Mouse (Mus musculus) limb, embryonic 11.5 days (tissue): ENCODE results near the gene Mtmr11. TPM values are rescaled to one million over a fixed set of nuclear protein-coding genes. Genes with fewer than 3 reads are reported as not detected.
A peak's percentile ranks its signal among the peaks of the same experiment; 100 is the strongest.

Experiments used
- ATAC-seq: fragments of 200-750 bp; cut with Nextera tagmentation; 2 replicates; pipeline ENCODE4 v1.8.0; 2017; ENCODE audit warnings: low read depth; ENCODE audit not compliant: insufficient number of reproducible peaks, low FRiP score, low TSS enrichment
- DNase-seq: peaks from one replicate; pipeline ENCODE4 v3.0.0-alpha.2; 2015; ENCODE audit warnings: low spot score
- H3K27ac ChIP-seq: fragments of 300-500 bp; sonication (generic); replicated peaks from 2 replicates; pipeline ENCODE4 v1.5.1; 2014; ENCODE audit warnings: low read depth, mild to moderate bottlenecking, low read length
- H3K27me3 ChIP-seq: fragments of 300-500 bp; sonication (generic); 2 replicates; pipeline ENCODE4 v1.6.1; 2014; ENCODE audit warnings: mild to moderate bottlenecking, low read length, mixed read lengths; ENCODE audit not compliant: control insufficient read depth, insufficient read depth
- H3K36me3 ChIP-seq: fragments of 300-500 bp; sonication (generic); 2 replicates; pipeline ENCODE4 v1.6.1; 2014; ENCODE audit warnings: mild to moderate bottlenecking, low read length, moderate library complexity, mixed read lengths; ENCODE audit not compliant: control insufficient read depth, insufficient read depth
- H3K4me1 ChIP-seq: fragments of 300-500 bp; sonication (generic); 2 replicates; pipeline ENCODE4 v1.6.1; 2014; ENCODE audit warnings: low read length, mixed read lengths; ENCODE audit not compliant: control insufficient read depth, insufficient read depth
- H3K4me2 ChIP-seq: fragments of 300-500 bp; sonication (generic); 2 replicates; pipeline ENCODE4 v1.6.1; 2014; ENCODE audit warnings: low read depth, mild to moderate bottlenecking, moderate library complexity; ENCODE audit not compliant: severe bottlenecking
- H3K4me3 ChIP-seq: fragments of 300-500 bp; sonication (generic); 2 replicates; pipeline ENCODE4 v1.5.1; 2014; ENCODE audit warnings: low read depth, low read length
- H3K9ac ChIP-seq: fragments of 300-500 bp; sonication (generic); 2 replicates; pipeline ENCODE4 v1.6.1; 2014; ENCODE audit warnings: mild to moderate bottlenecking, low read length
- H3K9me3 ChIP-seq: fragments of 300-500 bp; sonication (generic); 2 replicates; pipeline ENCODE4 v1.6.1; 2016; ENCODE audit warnings: low read length; ENCODE audit not compliant: control insufficient read depth
- WGBS: fragments of 180-500 bp; shearing (Covaris S2); extraction: QIAGEN DNeasy Blood & Tissue Kit; methylation state at CpG from one replicate; pipeline ENCODE4 v1.1.7; 2014; 5-methylcytosine and 5-hydroxymethylcytosine counted together
- polyA plus RNA-seq: library from polyadenylated mRNA; unstranded; fragments of >200 nt; fragmentation: Nextera tagmentation; extraction: Ambion mirVana; gene quantifications from 2 replicates; pipeline ENCODE4 v1.2.1, GENCODE M21; 2014

Gene Mtmr11
- polyA plus RNA-seq: 22.7 and 24.9 TPM in 2 replicates

- Histone ChIP-seq H3K4me2 (peak within 1 kb of the TSS; percentile 73), H3K36me3 (0 out of 2 replicates have a peak, but pooled peaks cover 2% of the 10 kb centered on the region), H3K27ac (peak within 1 kb of the TSS; percentile 72), H3K4me1 (peaks cover 12% of the 10 kb centered on the region; the same call in 1 of the 2 replicates), H3K27me3 (no peaks in the 10 kb centered on the region), H3K9ac (peak within 1 kb of the TSS; percentile 65), H3K4me3 (peak within 1 kb of the TSS; percentile 42), H3K9me3 (no peaks in the 10 kb centered on the region)
- WGBS: 8% methylated on average over 14 of the region's 16 CpGs
- DNase-seq: peak; percentile 36
- no peak; the same call in 1 of the 2 replicates for ATAC-seq
Measured at GRCm38 (mm10) chr3:96161869-96162840, at the start of gene Mtmr11. Gene Mtmr11, plus strand, starts transcription at chr3:96162004.

GRCm38 (mm10) chr3:96113251-96113650, 48.6 kb upstream of the Mtmr11 start:
- Histone ChIP-seq H3K4me1 (no peaks in the 10 kb centered on the region), H3K4me2 (no peak overlapping the region), H3K27ac (no peak overlapping the region), H3K4me3 (no peak overlapping the region), H3K36me3 (no peaks in the 10 kb centered on the region), H3K27me3 (no peaks in the 10 kb centered on the region), H3K9me3 (no peaks in the 10 kb centered on the region), H3K9ac (no peak overlapping the region)
- DNase-seq: no peak
- 66% methylated on average over 3 of the region's 3 CpGs for WGBS
- ATAC-seq: no peak

GRCm38 (mm10) chr3:96118142-96118541, 43.7 kb upstream of the Mtmr11 start:
- Histone ChIP-seq H3K9me3 (no peaks in the 10 kb centered on the region), H3K36me3 (no peaks in the 10 kb centered on the region), H3K27me3 (no peaks in the 10 kb centered on the region), H3K4me3 (no peak overlapping the region), H3K9ac (no peak overlapping the region), H3K4me2 (no peak overlapping the region), H3K4me1 (no peaks in the 10 kb centered on the region), H3K27ac (no peak overlapping the region)
- DNase-seq (no peak), ATAC-seq (no peak)
- WGBS: 86% methylated on average over 2 of the region's 2 CpGs

DNA sequence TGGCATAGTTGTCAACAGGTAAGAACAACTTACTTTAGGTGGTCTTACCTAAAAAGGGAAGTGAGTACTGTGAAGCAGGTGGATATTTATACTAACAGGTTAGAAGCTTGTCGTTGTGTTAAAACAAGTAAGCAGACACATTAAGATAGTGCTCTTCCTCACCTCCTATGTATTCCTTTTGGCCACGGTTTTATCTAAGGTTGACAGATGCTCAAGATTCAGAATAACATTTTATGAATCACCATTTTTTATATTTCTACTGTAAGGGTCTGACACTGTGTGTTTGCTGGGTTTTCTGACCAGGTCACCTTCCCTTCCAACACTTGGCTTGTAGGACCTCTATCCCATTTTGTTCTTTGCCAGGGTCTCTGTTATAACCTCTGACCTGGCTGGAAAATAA, 43.1 kb upstream of the Mtmr11 start:
- H3K9ac ChIP-seq: no peak overlapping the region
- WGBS: 94% methylated on average over 2 of the region's 2 CpGs
- H3K36me3 ChIP-seq: no peaks in the 10 kb centered on the region
- H3K27me3 ChIP-seq: no peaks in the 10 kb centered on the region
- H3K4me1 ChIP-seq: no peaks in the 10 kb centered on the region
- H3K4me2 ChIP-seq: no peak overlapping the region
- DNase-seq (no peak), ATAC-seq (no peak)
- H3K4me3 ChIP-seq: no peak overlapping the region
- H3K9me3 ChIP-seq: no peaks in the 10 kb centered on the region
- no peak overlapping the region for H3K27ac ChIP-seq

DNA sequence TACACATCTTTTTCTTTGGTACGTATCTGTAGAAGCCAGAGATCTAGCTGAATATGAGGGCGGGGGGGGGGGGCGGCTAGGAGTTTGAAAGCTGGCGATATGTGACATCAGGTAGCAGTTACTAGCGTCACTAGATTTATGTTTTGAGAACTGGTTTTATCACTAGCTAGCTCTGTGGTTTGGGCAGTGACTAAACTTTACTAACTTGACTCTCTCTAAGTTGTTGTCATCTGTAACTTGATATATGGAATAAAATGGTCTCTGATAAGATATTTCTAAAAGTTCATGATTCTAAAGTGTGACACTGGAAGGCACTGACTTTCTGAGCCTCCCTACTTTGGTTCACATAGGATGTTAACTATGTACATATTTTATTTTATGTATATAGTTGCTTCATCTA, 37.6 kb upstream of the Mtmr11 start:
- 95% methylated on average over 5 of the region's 5 CpGs for WGBS

GRCm38 (mm10) chr3:96128128-96128527, 33.7 kb upstream of the Mtmr11 start:
- ATAC-seq: no peak
- H3K9ac ChIP-seq: no peak overlapping the region
- no peak overlapping the region for H3K4me2 ChIP-seq
- no peak overlapping the region for H3K4me3 ChIP-seq
- H3K27me3 ChIP-seq: no peaks in the 10 kb centered on the region
- H3K9me3 ChIP-seq: no peaks in the 10 kb centered on the region
- no peaks in the 10 kb centered on the region for H3K36me3 ChIP-seq
- DNase-seq: no peak
- H3K27ac ChIP-seq: no peak overlapping the region
- H3K4me1 ChIP-seq: no peaks in the 10 kb centered on the region

More for the DNA sequence above, 37.6 kb upstream of the Mtmr11 start:
- Histone ChIP-seq H3K27ac (no peak overlapping the region), H3K4me3 (no peak overlapping the region), H3K27me3 (no peaks in the 10 kb centered on the region), H3K4me2 (no peak overlapping the region), H3K9ac (no peak overlapping the region), H3K4me1 (no peaks in the 10 kb centered on the region), H3K9me3 (no peaks in the 10 kb centered on the region), H3K36me3 (no peaks in the 10 kb centered on the region)
- DNase-seq: no peak
- ATAC-seq: no peak

DNA sequence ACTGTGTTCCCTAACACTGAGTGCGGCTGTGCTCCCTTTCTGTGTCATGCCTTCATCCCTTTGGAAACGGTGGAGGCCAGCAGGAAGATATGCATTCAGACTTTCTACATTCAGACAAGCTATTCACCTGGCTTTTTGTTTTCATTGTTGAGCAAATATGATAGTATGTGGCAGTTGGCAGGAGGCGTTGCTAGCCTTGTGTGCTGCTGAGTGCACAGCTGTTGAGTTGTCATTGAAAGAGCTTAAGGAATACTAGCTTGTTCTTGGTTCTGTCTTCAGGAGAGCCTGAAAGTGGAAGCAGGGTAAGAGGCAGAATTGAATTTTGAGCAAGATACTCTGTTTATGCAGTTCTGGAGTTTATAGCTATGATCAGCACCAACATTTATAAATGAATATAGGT, 29.3 kb upstream of the Mtmr11 start:
- no peak overlapping the region for H3K4me3 ChIP-seq
- ATAC-seq (no peak), DNase-seq (no peak)
- 91% methylated on average over 3 of the region's 3 CpGs for WGBS
- H3K36me3 ChIP-seq: no peaks in the 10 kb centered on the region
- no peaks in the 10 kb centered on the region for H3K27me3 ChIP-seq
- no peak overlapping the region for H3K27ac ChIP-seq
- no peak overlapping the region for H3K9ac ChIP-seq
- H3K9me3 ChIP-seq: no peaks in the 10 kb centered on the region
- H3K4me1 ChIP-seq: no peaks in the 10 kb centered on the region
- no peak overlapping the region for H3K4me2 ChIP-seq

GRCm38 (mm10) chr3:96133327-96133905, 28.4 kb upstream of the Mtmr11 start:
- ATAC-seq (no peak), DNase-seq (no peak)
- no peaks in the 10 kb centered on the region for H3K4me1 ChIP-seq
- WGBS: 83% methylated on average over 11 of the region's 11 CpGs
- H3K36me3 ChIP-seq: no peaks in the 10 kb centered on the region
- no peaks in the 10 kb centered on the region for H3K9me3 ChIP-seq
- H3K4me3 ChIP-seq: no peak overlapping the region
- H3K4me2 ChIP-seq: no peak overlapping the region
- H3K27ac ChIP-seq: no peak overlapping the region
- H3K27me3 ChIP-seq: no peaks in the 10 kb centered on the region
- no peak overlapping the region for H3K9ac ChIP-seq
